Mouse (Mus musculus) megakaryocyte, embryonic 14.5 days (primary cell): ENCODE measurements around the gene Cbfa2t3.

Experiments used
- FLI1 ChIP-seq: IDR thresholded peaks from 2 replicates; pipeline ENCODE4 v1.6.1; 2012; ENCODE audit warnings: low read length, inconsistent platforms, mixed read lengths
- GATA1 ChIP-seq: IDR thresholded peaks from 3 replicates; pipeline ENCODE4 v1.6.1; 2012; ENCODE audit warnings: mixed read lengths, low read length, inconsistent platforms, borderline replicate concordance

- TF ChIP-seq FLI1 (no peak), GATA1 (no peak)
These were observed 40.3 kb upstream of the Cbfa2t3 start for GRCm38 (mm10) chr8:122739102-122739725.
